ENCODE assay signal across 31 mouse cellular contexts in genomic region chr4:59824860-59825259, GRCm38 (mm10). TPM values are rescaled to one million over a fixed set of nuclear protein-coding genes. Genes with fewer than 3 reads are reported as not detected.
DNase-seq lines count a peak whose midpoint lies in the region; ATAC-seq and TF ChIP-seq lines count a peak whose summit lies in the region.
"Had no signal": no experiment of that assay in that cellular context is flagged by ENCODE, and none has a peak within 500 bp of the region (broad histone marks: within the 10 kb centered on the region; RNA-seq: fewer than 3 reads in every experiment).

No protein-coding gene starts in this region.

- 93% methylated on average over 5 of the region's 5 CpGs for WGBS in hindbrain, postnatal 0 days
- 91% methylated on average over 5 of the region's 5 CpGs for WGBS in hindbrain, embryonic 14.5 days
- WGBS in heart, embryonic 12.5 days: 86% methylated on average over 5 of the region's 5 CpGs

- H3K36me3 ChIP-seq in hindbrain, postnatal 0 days (ENCODE audit: insufficient read depth, low read length): no peaks in the 10 kb centered on the region
- no peaks in the 10 kb centered on the region for H3K36me3 ChIP-seq in hindbrain, embryonic 14.5 days (replicated peaks; ENCODE audit: control insufficient read depth, insufficient read depth)
- 0 out of 2 replicates have a peak, but pooled peaks cover 2% of the 10 kb centered on the region for H3K36me3 ChIP-seq in heart, embryonic 12.5 days
- H3K36me3 ChIP-seq: embryonic facial prominence, embryonic 10.5 days; embryonic facial prominence, embryonic 15.5 days; hindbrain, embryonic 15.5 days; intestine, embryonic 15.5 days; limb, embryonic 10.5 days; limb, embryonic 15.5 days; midbrain, embryonic 12.5 days had no signal

- ATAC-seq in hindbrain, postnatal 0 days: no peak
- ATAC-seq in hindbrain, embryonic 14.5 days (ENCODE audit: low FRiP score): no peak
- ATAC-seq in CD4-positive, CD25-positive, alpha-beta regulatory T cell, adult 4 months: peak; percentile 85
- no peak for ATAC-seq in heart, embryonic 12.5 days (ENCODE audit: insufficient number of reproducible peaks, low FRiP score)
- ATAC-seq: forebrain, embryonic 14.5 days; intestine, embryonic 15.5 days; lung, postnatal 0 days had no signal

- H3K4me2 ChIP-seq in hindbrain, postnatal 0 days (ENCODE audit: low read depth, low read length): no peak overlapping the region
- H3K4me2 ChIP-seq in hindbrain, embryonic 14.5 days (replicated peaks): no peak overlapping the region
- no peak overlapping the region for H3K4me2 ChIP-seq in heart, embryonic 12.5 days
- H3K4me2 ChIP-seq: embryonic facial prominence, embryonic 15.5 days; heart, embryonic 11.5 days; hindbrain, embryonic 15.5 days; intestine, embryonic 15.5 days; limb, embryonic 15.5 days; liver, embryonic 13.5 days; midbrain, embryonic 12.5 days had no signal

- H3K4me1 ChIP-seq in hindbrain, postnatal 0 days (ENCODE audit: insufficient read depth, low read length): no peaks in the 10 kb centered on the region; the same call in 1 of the 2 replicates
- no peaks in the 10 kb centered on the region for H3K4me1 ChIP-seq in hindbrain, embryonic 14.5 days (replicated peaks; ENCODE audit: control insufficient read depth, insufficient read depth, low read length)
- H3K4me1 ChIP-seq in heart, embryonic 12.5 days (replicated peaks): peaks cover 18% of the 10 kb centered on the region
- H3K4me1 ChIP-seq: limb, embryonic 10.5 days had no signal

- H3K27me3 ChIP-seq in hindbrain, postnatal 0 days (ENCODE audit: insufficient read depth, low read length): no peaks in the 10 kb centered on the region
- no peaks in the 10 kb centered on the region for H3K27me3 ChIP-seq in hindbrain, embryonic 14.5 days (ENCODE audit: control insufficient read depth, insufficient read depth, low read length)
- H3K27me3 ChIP-seq in heart, embryonic 12.5 days (replicated peaks): no peaks in the 10 kb centered on the region
- H3K27me3 ChIP-seq: CH12.LX; embryonic facial prominence, embryonic 15.5 days; hindbrain, embryonic 15.5 days; intestine, embryonic 15.5 days; limb, embryonic 15.5 days; liver, embryonic 13.5 days; megakaryocyte, embryonic 14.5 days; midbrain, embryonic 12.5 days had no signal

- H3K27ac ChIP-seq in hindbrain, postnatal 0 days: 0 out of 2 replicates have a peak overlapping the region, but pooled peaks have one; percentile 22
- no peak overlapping the region for H3K27ac ChIP-seq in hindbrain, embryonic 14.5 days
- H3K27ac ChIP-seq in heart, embryonic 12.5 days (ENCODE audit: poor library complexity, severe bottlenecking): no peak overlapping the region
- H3K27ac ChIP-seq: embryonic facial prominence, embryonic 10.5 days; embryonic facial prominence, embryonic 15.5 days; hindbrain, embryonic 15.5 days; intestine, embryonic 15.5 days; kidney, postnatal 0 days; limb, embryonic 10.5 days; limb, embryonic 15.5 days; liver, embryonic 13.5 days; midbrain, embryonic 12.5 days had no signal

- TF ChIP-seq CTCF in hindbrain, postnatal 0 days (IDR thresholded peaks at IDR 0.05; ENCODE audit: low read depth): no peak

- no peaks in the 10 kb centered on the region for H3K9me3 ChIP-seq in hindbrain, postnatal 0 days (ENCODE audit: low read length)
- H3K9me3 ChIP-seq in hindbrain, embryonic 14.5 days (ENCODE audit: control insufficient read depth, low read length): no peaks in the 10 kb centered on the region
- H3K9me3 ChIP-seq in heart, embryonic 12.5 days (replicated peaks): no peaks in the 10 kb centered on the region
- H3K9me3 ChIP-seq: embryonic facial prominence, embryonic 10.5 days; embryonic facial prominence, embryonic 15.5 days; hindbrain, embryonic 15.5 days; intestine, embryonic 15.5 days; limb, embryonic 10.5 days; limb, embryonic 15.5 days; liver, embryonic 13.5 days; megakaryocyte, embryonic 14.5 days; midbrain, embryonic 12.5 days had no signal

- DNase-seq in hindbrain, postnatal 0 days (ENCODE audit: low spot score): no peak
- no peak for DNase-seq in hindbrain, embryonic 14.5 days (ENCODE audit: low spot score)
- DNase-seq in thymus, adult 18-20 months: peak; percentile 23 to 50
- DNase-seq in thymus, postnatal 25 days: peak; percentile 40
- DNase-seq in right cerebral cortex, adult 2 months (ENCODE audit: low spot score in 2 of 2): no peak
- no peak for DNase-seq in adrenal gland, adult 8-10 months
- DNase-seq: adrenal gland, postnatal 36 days; gastrocnemius, postnatal 25 days; heart, adult 18-20 months; kidney, adult 8-10 months; kidney, postnatal 4 days; liver, embryonic 13.5 days; lung, adult 18-20 months; lung, postnatal 4 days; right cerebral cortex, postnatal 14 days had no signal

- H3K9ac ChIP-seq in hindbrain, postnatal 0 days (replicated peaks; ENCODE audit: low read length): no peak overlapping the region
- H3K9ac ChIP-seq in hindbrain, embryonic 14.5 days: no peak overlapping the region
- no peak overlapping the region for H3K9ac ChIP-seq in heart, embryonic 12.5 days
- H3K9ac ChIP-seq: embryonic facial prominence, embryonic 15.5 days; hindbrain, embryonic 15.5 days; intestine, embryonic 15.5 days; limb, embryonic 15.5 days; liver, embryonic 13.5 days; midbrain, embryonic 12.5 days had no signal

- no peak overlapping the region for H3K4me3 ChIP-seq in hindbrain, postnatal 0 days (ENCODE audit: low read length)
- H3K4me3 ChIP-seq in hindbrain, embryonic 14.5 days (replicated peaks; ENCODE audit: low read length): no peak overlapping the region
- no peak overlapping the region for H3K4me3 ChIP-seq in heart, embryonic 12.5 days
- H3K4me3 ChIP-seq: embryonic facial prominence, embryonic 10.5 days; embryonic facial prominence, embryonic 15.5 days; hindbrain, embryonic 15.5 days; intestine, embryonic 15.5 days; limb, embryonic 10.5 days; limb, embryonic 15.5 days; liver, embryonic 13.5 days; midbrain, embryonic 12.5 days; myocyte had no signal

RNA-seq across cellular contexts. Expression of gene Snx30, which starts 19.2 kb away (rescaled TPM):
- total RNA-seq in hindbrain, postnatal 0 days (2014; rRNA removed): 31.2 and 34.1 TPM in 2 replicates
- 15.8 and 18.3 TPM in 2 replicates for polyA plus RNA-seq in hindbrain, postnatal 0 days (2015; fragmentation: Nextera tagmentation; extraction: Ambion mirVana)
- 21.9 and 29.2 TPM in 2 replicates for polyA plus RNA-seq in hindbrain, embryonic 14.5 days (2014; fragmentation: Nextera tagmentation; extraction: Ambion mirVana)
- polyA plus RNA-seq in CD4-positive, CD25-positive, alpha-beta regulatory T cell, adult 4 months (2017; shearing (Covaris generic)): 1 to 10 TPM; 2.2 to 2.6 TPM
- total RNA-seq in adrenal gland, adult 8-10 months (2022): 10 to 100 TPM in 1 of 4 experiments, 1 to 10 TPM in 3; 6.6 to 10.2 (median 8.9) TPM
- 7.5 and 8.6 TPM in 2 replicates for polyA plus RNA-seq in heart, embryonic 12.5 days (2016; fragmentation: Nextera tagmentation; extraction: Ambion mirVana)

RNA-seq across cellular contexts. Expression of gene Inip, which starts 23.5 kb away (rescaled TPM):
- 20.3 and 20.7 TPM in 2 replicates for total RNA-seq in hindbrain, postnatal 0 days (2014; rRNA removed)
- 40.2 and 40.5 TPM in 2 replicates for polyA plus RNA-seq in hindbrain, postnatal 0 days (2015; fragmentation: Nextera tagmentation; extraction: Ambion mirVana)
- 52.2 and 52.7 TPM in 2 replicates for polyA plus RNA-seq in hindbrain, embryonic 14.5 days (2014; fragmentation: Nextera tagmentation; extraction: Ambion mirVana)
- polyA plus RNA-seq in CD4-positive, CD25-positive, alpha-beta regulatory T cell, adult 4 months (2017; shearing (Covaris generic)): 10 to 100 TPM; 49.6 to 49.7 TPM
- 10 to 100 TPM; 17.8 to 24.3 (median 19.9) TPM for total RNA-seq in adrenal gland, adult 8-10 months (2022)
- polyA plus RNA-seq in heart, embryonic 12.5 days (2016; fragmentation: Nextera tagmentation; extraction: Ambion mirVana): 43.9 and 47.1 TPM in 2 replicates

Comparison
In these comparisons a context has a peak if more than half of its experiments do, and no peak if none do; other contexts are left out.
1. DNase-seq: peak in thymus, adult 18-20 months (2 of 2) and thymus, postnatal 25 days (single experiment); none in hindbrain, postnatal 0 days (single experiment), hindbrain, embryonic 14.5 days (single experiment), right cerebral cortex, adult 2 months (0 of 2) and adrenal gland, adult 8-10 months (single experiment).